Mouse (Mus musculus) embryonic facial prominence, embryonic 13.5 days (tissue): Measurements from ENCODE around the gene Rpl10a. TPM values are rescaled to one million over a fixed set of nuclear protein-coding genes. Genes with fewer than 3 reads are reported as not detected.

Experiments used
- ATAC-seq: fragments of 200-750 bp; cut with Nextera tagmentation; 2 replicates; pipeline ENCODE4 v1.8.0; 2017; ENCODE audit warnings: low read depth; ENCODE audit not compliant: insufficient number of reproducible peaks, insufficient read depth, low FRiP score, low TSS enrichment
- H3K27ac ChIP-seq: fragments of 300-500 bp; sonication (generic); 2 replicates; pipeline ENCODE4 v1.5.1; 2015; ENCODE audit warnings: moderate library complexity, mild to moderate bottlenecking, inconsistent platforms
- H3K27me3 ChIP-seq: fragments of 300-500 bp; sonication (generic); 2 replicates; pipeline ENCODE4 v1.6.1; 2015; ENCODE audit warnings: mild to moderate bottlenecking, inconsistent platforms
- H3K36me3 ChIP-seq: fragments of 300-500 bp; sonication (generic); 2 replicates; pipeline ENCODE4 v1.6.1; 2015; ENCODE audit warnings: mild to moderate bottlenecking, inconsistent platforms
- H3K4me1 ChIP-seq: fragments of 300-500 bp; sonication (generic); 2 replicates; pipeline ENCODE4 v1.6.1; 2015; ENCODE audit warnings: inconsistent platforms
- H3K4me2 ChIP-seq: fragments of 300-500 bp; sonication (generic); 2 replicates; pipeline ENCODE4 v1.6.1; 2015; ENCODE audit warnings: moderate library complexity, mild to moderate bottlenecking, inconsistent platforms
- H3K4me3 ChIP-seq: fragments of 300-500 bp; sonication (generic); 2 replicates; pipeline ENCODE4 v1.5.1; 2015; ENCODE audit warnings: mild to moderate bottlenecking, inconsistent platforms
- H3K9ac ChIP-seq: fragments of 300-500 bp; sonication (generic); 2 replicates; pipeline ENCODE4 v1.6.1; 2015; ENCODE audit warnings: mild to moderate bottlenecking, inconsistent platforms
- H3K9me3 ChIP-seq: fragments of 300-500 bp; sonication (generic); 2 replicates; pipeline ENCODE4 v1.6.1; 2016; ENCODE audit warnings: inconsistent platforms
- WGBS: fragments of 180-500 bp; shearing (Covaris S2); methylation state at CpG from one replicate; pipeline ENCODE4 v1.1.7; 2015; ENCODE audit warnings: mixed read lengths; 5-methylcytosine and 5-hydroxymethylcytosine counted together
- polyA plus RNA-seq: library from polyadenylated mRNA; unstranded; fragments of >200 nt; fragmentation: Nextera tagmentation; extraction: Ambion mirVana; gene quantifications from 2 replicates; pipeline ENCODE4 v1.2.1, GENCODE M21; 2015

The Rpl10a gene
- polyA plus RNA-seq, 1 experiment from 2014 or later, result 701 TPM

DNA sequence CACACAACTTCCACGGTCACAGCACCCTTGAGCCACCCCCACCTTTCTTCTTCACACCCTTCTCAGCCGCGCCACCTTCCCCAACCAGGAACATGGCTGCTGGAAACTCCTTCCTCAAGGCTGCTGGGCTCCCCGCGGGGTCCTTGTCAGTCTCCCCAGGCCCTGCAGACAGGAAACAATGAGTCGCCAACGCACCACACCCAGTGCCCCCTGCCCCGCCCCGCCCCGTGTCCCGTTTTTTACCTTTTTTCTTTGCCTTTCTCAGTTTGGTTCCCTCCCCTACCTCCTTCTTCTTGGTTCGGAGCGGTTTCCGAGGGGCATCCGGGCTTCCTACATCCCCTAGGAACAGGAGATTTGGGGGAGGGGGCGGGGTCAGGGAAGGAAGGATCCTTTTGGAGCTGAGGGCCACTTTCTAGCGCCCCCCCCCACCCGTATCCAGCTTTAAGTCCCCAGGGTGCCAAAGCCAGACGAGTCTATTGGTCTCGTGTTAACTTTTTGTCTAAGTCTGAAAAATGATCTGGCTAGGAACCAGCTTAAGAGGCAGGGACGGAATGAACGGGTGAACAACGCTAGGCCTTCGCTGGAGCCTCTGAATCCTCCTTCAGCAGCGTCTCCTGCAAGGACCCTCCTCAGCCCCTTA is 34.5 kb downstream of the Rpl10a start:
- no peak; the same call in 1 of the 2 replicates for ATAC-seq
- WGBS, result 2% methylated on average over 25 of the region's 25 CpGs
- Histone ChIP-seq H3K27me3 (peaks cover 56% of the 10 kb centered on the region), H3K9ac (peak overlapping the region; percentile 64), H3K4me1 (peaks cover 34% of the 10 kb centered on the region), H3K4me2 (peak overlapping the region; percentile 77), H3K9me3 (no peaks in the 10 kb centered on the region), H3K4me3 (peak overlapping the region; percentile 39), H3K27ac (peak overlapping the region; percentile 40; the same call in 1 of the 2 replicates), H3K36me3 (no peaks in the 10 kb centered on the region)

DNA sequence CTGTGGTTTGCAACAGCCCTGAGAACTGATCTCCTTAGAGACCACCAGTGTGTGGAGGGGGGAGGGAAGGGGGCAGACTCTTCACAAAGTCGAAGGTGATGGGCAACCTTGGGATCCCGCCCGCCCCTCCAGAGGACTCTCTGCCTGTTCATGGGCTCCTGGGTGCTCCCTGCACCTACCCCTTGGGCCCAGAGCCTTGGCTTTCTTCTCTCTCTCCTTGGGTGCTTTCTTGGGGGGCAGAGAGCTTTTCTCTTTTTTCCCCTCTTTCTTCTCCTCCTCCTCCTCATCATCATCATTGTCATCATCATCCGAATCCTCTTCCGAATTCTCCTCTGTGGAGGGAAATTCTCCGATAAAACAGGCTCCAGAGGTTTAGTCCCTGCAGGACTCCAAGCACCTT is 35.2 kb downstream of the Rpl10a start:
- Histone ChIP-seq H3K4me2 (peak overlapping the region; percentile 77), H3K4me1 (peaks cover 30% of the 10 kb centered on the region), H3K27me3 (peaks cover 51% of the 10 kb centered on the region), H3K27ac (no peak overlapping the region), H3K9me3 (no peaks in the 10 kb centered on the region), H3K9ac (peak overlapping the region; percentile 64), H3K36me3 (no peaks in the 10 kb centered on the region), H3K4me3 (peak overlapping the region; percentile 39)
- WGBS, result 21% methylated on average over 6 of the region's 6 CpGs
- ATAC-seq, result no peak

DNA sequence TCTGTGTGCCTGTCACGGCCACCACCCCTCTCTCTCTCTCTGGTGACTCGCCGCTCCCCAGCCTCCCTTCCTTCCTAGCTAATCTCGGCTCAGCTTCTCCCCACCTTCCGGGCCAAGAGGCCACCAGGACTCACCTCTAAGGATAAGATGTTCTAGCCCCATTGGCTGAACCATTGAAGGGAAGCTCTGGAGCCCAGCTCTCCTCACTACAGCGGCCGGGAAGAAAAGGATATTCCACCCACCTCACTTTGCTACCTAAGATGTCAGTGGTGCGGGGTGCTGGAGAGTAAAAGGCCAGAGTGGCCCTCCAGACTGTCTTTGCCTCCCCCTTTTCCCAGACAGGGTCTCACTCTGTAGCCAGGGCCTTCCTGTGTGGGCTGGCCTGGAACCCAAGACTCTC is 36.9 kb downstream of the Rpl10a start, which contains the start of gene Tulp1:
Gene Tulp1, minus strand, starts transcription at position 101 of the 400 bp plus-strand sequence.
- Histone ChIP-seq H3K36me3 (no peaks in the 10 kb centered on the region), H3K9me3 (no peaks in the 10 kb centered on the region), H3K4me2 (peak within 1 kb of the TSS; percentile 77), H3K27me3 (peaks cover 35% of the 10 kb centered on the region), H3K4me3 (peak within 1 kb of the TSS; percentile 39), H3K4me1 (peaks cover 30% of the 10 kb centered on the region), H3K27ac (no peak within 1 kb of the TSS), H3K9ac (peak within 1 kb of the TSS; percentile 66)
- WGBS, result 27% methylated on average over 8 of the region's 8 CpGs
- no peak for ATAC-seq

DNA sequence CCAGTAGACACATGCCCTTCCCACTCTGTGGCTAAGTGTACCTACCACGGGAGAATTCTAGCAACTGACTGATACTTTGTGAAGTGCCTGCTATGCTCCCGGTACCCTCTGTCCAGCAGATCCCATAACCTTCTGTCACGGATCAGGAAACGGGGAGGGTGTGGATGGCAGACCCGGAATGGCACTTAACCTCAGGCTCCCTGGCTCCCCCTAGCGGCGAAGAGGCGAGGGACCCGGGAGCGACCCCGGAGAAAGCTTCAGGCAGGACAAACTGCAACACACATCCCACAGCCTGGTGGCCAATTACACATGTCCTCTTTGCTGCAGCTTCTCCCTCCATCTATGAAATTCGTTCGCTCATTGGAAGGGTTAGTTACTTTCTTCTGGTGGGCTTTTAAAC is 40.2 kb downstream of the Rpl10a start:
- peaks cover 16% of the 10 kb centered on the region for H3K4me1 ChIP-seq
- H3K9ac ChIP-seq, result no peak overlapping the region
- no peaks in the 10 kb centered on the region for H3K9me3 ChIP-seq
- H3K27ac ChIP-seq, result no peak overlapping the region
- 7% methylated on average over 13 of the region's 13 CpGs for WGBS
- ATAC-seq, result no peak
- no peak overlapping the region for H3K4me3 ChIP-seq
- H3K4me2 ChIP-seq, result peak overlapping the region; percentile 3; the same call in 1 of the 2 replicates
- no peaks in the 10 kb centered on the region for H3K36me3 ChIP-seq
- H3K27me3 ChIP-seq, result peaks cover 25% of the 10 kb centered on the region

DNA sequence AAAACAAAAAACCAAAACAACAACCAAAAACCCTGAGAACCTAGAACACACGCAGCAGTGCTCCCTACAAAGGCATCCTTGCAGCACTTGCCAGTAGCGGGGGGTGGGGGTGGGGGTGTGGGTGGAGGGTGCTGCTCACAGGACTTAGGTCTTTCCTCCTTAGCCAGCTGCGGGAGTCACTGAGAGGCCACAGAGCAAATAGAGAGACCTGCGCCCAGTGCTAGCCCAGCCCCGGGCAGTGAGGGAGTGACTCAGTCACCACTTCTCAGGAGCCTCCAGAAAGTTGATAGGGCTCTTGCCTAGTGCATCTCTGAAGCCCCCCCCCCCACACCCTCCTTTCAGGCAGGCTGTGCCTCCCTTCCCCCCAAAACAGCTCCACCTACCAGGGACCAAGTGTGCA is 40.8 kb downstream of the Rpl10a start:
- H3K27me3 ChIP-seq, result peaks cover 22% of the 10 kb centered on the region
- H3K4me2 ChIP-seq, result no peak overlapping the region
- ATAC-seq, result no peak
- no peaks in the 10 kb centered on the region for H3K36me3 ChIP-seq
- no peak overlapping the region for H3K9ac ChIP-seq
- peaks cover 10% of the 10 kb centered on the region for H3K4me1 ChIP-seq
- no peak overlapping the region for H3K27ac ChIP-seq
- H3K4me3 ChIP-seq, result no peak overlapping the region
- WGBS, result 86% methylated on average over 5 of the region's 5 CpGs
- no peaks in the 10 kb centered on the region for H3K9me3 ChIP-seq

DNA sequence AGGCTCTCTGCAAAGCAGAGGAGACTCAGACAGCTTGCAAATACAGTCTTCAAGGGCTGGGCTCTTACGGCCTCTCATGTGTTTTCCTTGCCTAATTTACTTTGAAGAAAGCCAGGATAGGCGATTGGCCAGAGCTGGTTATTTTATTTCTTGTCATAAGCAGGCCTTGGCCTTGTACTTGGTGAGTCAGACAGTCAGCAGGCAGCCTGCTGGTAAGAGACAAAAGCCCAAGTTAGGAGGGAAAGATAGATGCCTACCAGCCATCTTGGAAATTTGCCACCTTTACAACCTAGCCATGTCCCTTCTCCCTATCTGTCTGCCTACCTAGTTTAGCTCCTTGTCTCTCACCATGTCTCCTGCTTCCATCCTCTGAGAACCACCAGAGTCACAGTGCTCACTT is 43.0 kb downstream of the Rpl10a start:
- 65% methylated on average over 2 of the region's 2 CpGs for WGBS
- no peak overlapping the region for H3K9ac ChIP-seq

DNA sequence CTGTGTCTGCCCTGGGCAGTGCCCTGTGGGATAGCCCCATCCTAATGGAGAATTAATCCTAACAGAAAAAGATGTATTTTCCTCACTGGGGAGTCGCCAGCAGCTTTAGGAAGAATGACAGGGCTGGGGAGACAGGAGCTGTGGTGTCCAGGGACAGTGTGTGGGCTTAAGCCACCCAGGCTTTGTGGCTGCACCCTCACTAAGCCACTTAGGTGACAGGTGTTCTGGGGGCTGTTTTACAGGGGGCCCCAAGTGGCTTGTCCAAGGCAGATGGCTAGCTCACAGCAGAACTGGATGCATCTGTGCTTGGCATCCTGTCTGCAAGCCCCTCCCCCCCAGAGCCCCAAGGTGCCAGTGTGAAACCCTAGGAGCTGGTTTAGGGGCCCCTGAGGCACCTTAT is 43.7 kb downstream of the Rpl10a start:
- peaks cover 22% of the 10 kb centered on the region for H3K27me3 ChIP-seq
- WGBS, result 86% methylated on average over 1 of the region's 1 CpGs
- no peaks in the 10 kb centered on the region for H3K9me3 ChIP-seq
- no peak overlapping the region for H3K9ac ChIP-seq
- no peak overlapping the region for H3K27ac ChIP-seq
- H3K4me3 ChIP-seq, result no peak overlapping the region
- H3K4me1 ChIP-seq, result peaks cover 8% of the 10 kb centered on the region; the same call in 1 of the 2 replicates
- no peak overlapping the region for H3K4me2 ChIP-seq
- no peaks in the 10 kb centered on the region for H3K36me3 ChIP-seq
- no peak for ATAC-seq

More for the DNA sequence above, 43.0 kb downstream of the Rpl10a start:
- Histone ChIP-seq H3K4me1 (peaks cover 8% of the 10 kb centered on the region; the same call in 1 of the 2 replicates), H3K27ac (no peak overlapping the region), H3K4me3 (no peak overlapping the region), H3K4me2 (no peak overlapping the region), H3K27me3 (peaks cover 22% of the 10 kb centered on the region), H3K9me3 (no peaks in the 10 kb centered on the region), H3K36me3 (no peaks in the 10 kb centered on the region)
- ATAC-seq, result no peak

DNA sequence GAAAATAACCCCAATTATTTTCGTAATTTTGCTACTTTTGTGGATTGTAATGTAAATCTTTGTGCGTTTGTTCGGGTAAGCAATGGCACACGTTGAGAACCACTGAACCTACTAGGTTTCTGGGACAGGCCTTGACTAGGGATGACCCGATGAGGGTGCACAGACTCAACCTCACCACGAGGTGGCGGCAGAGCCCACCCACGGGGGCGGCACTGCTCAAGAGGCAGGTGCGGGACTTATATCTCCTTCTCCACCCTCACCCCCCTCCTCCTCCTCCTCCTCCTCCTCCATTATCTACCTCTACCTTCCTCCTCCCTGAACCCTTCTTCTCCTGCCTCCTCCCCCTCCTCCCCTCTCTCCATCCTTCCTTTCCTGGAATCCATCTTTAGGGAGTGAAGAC is 45.5 kb downstream of the Rpl10a start:
- Histone ChIP-seq H3K4me1 (peaks cover 8% of the 10 kb centered on the region; the same call in 1 of the 2 replicates), H3K27ac (no peak overlapping the region), H3K36me3 (no peaks in the 10 kb centered on the region), H3K9me3 (no peaks in the 10 kb centered on the region), H3K9ac (no peak overlapping the region), H3K4me2 (no peak overlapping the region), H3K27me3 (peaks cover 22% of the 10 kb centered on the region), H3K4me3 (no peak overlapping the region)
- WGBS, result 17% methylated on average over 10 of the region's 10 CpGs
- no peak for ATAC-seq

DNA sequence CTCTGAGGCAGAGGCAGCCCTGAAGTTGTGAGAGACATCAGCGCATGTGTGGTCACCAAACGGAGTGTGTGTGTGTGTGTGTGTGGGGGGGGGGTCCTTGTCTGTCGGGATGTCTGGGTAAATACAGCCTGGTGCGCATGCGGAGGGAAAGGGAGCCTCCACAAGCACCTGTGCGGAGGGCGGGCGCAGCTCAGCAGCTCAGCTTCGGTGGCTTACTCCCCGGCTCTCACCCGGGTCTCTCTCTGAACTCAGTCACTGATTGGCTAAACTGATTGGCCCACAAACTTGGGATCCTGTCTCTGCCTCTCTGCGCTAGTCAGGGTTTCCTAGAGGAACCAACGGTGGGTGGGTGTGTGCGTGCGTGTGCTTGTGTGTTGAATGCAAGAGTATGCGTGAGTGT is 46.2 kb downstream of the Rpl10a start:
- Histone ChIP-seq H3K27me3 (peaks cover 22% of the 10 kb centered on the region), H3K9ac (no peak overlapping the region), H3K4me3 (no peak overlapping the region), H3K27ac (no peak overlapping the region), H3K9me3 (no peaks in the 10 kb centered on the region), H3K36me3 (no peaks in the 10 kb centered on the region), H3K4me2 (no peak overlapping the region), H3K4me1 (peaks cover 8% of the 10 kb centered on the region; the same call in 1 of the 2 replicates)
- WGBS, result 13% methylated on average over 16 of the region's 16 CpGs
- ATAC-seq, result no peak

DNA sequence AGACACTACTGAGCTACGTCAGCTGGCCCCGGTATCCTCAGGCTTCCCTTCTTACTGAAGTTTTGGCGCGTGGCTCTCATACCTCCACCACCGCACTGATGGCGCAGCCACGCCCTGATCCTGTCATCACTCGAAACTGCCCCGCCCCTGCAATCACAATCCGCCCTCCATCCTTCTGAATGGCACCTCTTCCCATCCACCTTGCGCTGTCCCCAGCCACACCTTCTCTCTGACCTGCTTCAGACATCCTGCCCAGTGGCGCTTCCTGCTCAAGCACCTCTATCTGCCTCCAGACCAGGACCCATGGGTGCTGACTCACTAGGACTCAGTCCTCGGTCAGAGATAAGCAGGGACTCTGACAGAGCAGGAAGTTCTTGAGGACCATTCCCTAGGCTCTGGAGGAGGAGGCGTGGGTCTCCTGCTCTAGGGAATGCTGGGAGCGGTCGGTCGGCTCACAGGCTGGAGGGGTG is 47.4 kb downstream of the Rpl10a start:
- peaks cover 8% of the 10 kb centered on the region; the same call in 1 of the 2 replicates for H3K4me1 ChIP-seq
- no peaks in the 10 kb centered on the region for H3K36me3 ChIP-seq
- H3K9me3 ChIP-seq, result no peaks in the 10 kb centered on the region
- peaks cover 22% of the 10 kb centered on the region for H3K27me3 ChIP-seq
- H3K27ac ChIP-seq, result no peak overlapping the region
- no peak for ATAC-seq
- WGBS, result 10% methylated on average over 17 of the region's 17 CpGs
- H3K4me3 ChIP-seq, result no peak overlapping the region
- H3K4me2 ChIP-seq, result 0 out of 2 replicates have a peak overlapping the region, but pooled peaks have one; percentile 9
- H3K9ac ChIP-seq, result no peak overlapping the region

DNA sequence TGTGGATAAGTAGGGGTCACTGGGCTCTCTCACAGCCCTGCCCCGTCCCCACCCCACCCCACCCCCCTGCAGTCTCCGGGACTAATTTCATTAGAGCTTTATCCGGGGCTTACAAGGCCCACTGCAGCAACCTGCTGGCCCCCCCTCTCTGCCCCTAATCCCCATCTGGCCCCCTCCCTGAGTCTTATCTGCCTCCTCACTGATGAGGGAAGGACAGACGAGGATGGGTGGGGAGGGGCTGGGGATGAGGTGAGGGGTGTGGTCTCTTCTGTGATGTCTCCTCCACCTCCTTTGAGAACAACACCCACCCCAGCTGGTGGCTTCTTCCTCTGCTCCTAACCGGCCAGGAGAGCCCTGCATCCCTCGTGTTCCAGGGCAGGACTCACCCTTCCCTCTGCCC is 52.0 kb downstream of the Rpl10a start:
- Histone ChIP-seq H3K9ac (no peak overlapping the region), H3K36me3 (no peaks in the 10 kb centered on the region), H3K9me3 (no peaks in the 10 kb centered on the region), H3K4me2 (no peak overlapping the region), H3K4me1 (peaks cover 4% of the 10 kb centered on the region; the same call in 1 of the 2 replicates), H3K27ac (no peak overlapping the region), H3K4me3 (no peak overlapping the region), H3K27me3 (peaks cover 7% of the 10 kb centered on the region)
- no peak for ATAC-seq
- WGBS, result 4% methylated on average over 6 of the region's 6 CpGs
